Mouse (Mus musculus) gastrocnemius, postnatal 36 days (tissue): ENCODE data around the gene Tfip11. TPM values are rescaled to one million over a fixed set of nuclear protein-coding genes. Genes with fewer than 3 reads are reported as not detected.

ENCODE experiments used
- DNase-seq, 2 experiments: peaks; one replicate each; pipeline ENCODE4 v3.0.0; 2022
- intact Hi-C: fragments of 180-260 bp; cut with DNase I; formaldehyde crosslinking; loops from one replicate; pipeline ENCODE4 v1.15.1; 2025
- long read RNA-seq, 2 experiments: library from polyadenylated mRNA; stranded (forward); transcript quantifications; one replicate each; pipeline ENCODE4 v2.0.0; 2021
- total RNA-seq, 2 experiments: library from RNA; stranded (reverse); gene quantifications; 2 replicates each; pipeline ENCODE4 v1.2.3; 2021

The Tfip11 gene
- 10 to 100 TPM; 12.0 to 12.4 TPM for total RNA-seq
- long read RNA-seq, experiment 1, partial matches to known transcripts = 0 of 11 reads
- long read RNA-seq, experiment 1, other reads (novel, unspliced or antisense) = 9 of 11 reads
- long read RNA-seq, experiment 2, transcript Tfip11-201 (14 exons, 3,560 nt) = major isoform, 5 of 19 reads
- long read RNA-seq, experiment 2, partial matches to known transcripts = 3 of 19 reads
- long read RNA-seq, experiment 2, other reads (novel, unspliced or antisense) = 9 of 19 reads

- intact Hi-C loops = loop anchor here (2.0 to 5.0 kb wide), 2 partner anchors 17 to 48 kb away; partner anchors contain the start of genes Hps4, Srrd and Tpst2
- DNase-seq = peak; percentile 93
These were observed at the start of gene Tfip11 for GRCm38 (mm10) chr5:112325546-112326445. TSS of gene Tfip11 (plus strand) at chr5:112326358.

- intact Hi-C loops = loop anchor here (5.0 kb wide), 3 partner anchors 35 to 65 kb away; partner anchors contain the start of genes Hps4, Srrd and Tfip11
- DNase-seq = no peak
These were observed 49.2 kb upstream of the Tfip11 start for GRCm38 (mm10) chr5:112276907-112277348.

GRCm38 (mm10) chr5:112277906-112278470 is 48.2 kb upstream of the Tfip11 start:
- no peak for DNase-seq
- intact Hi-C loops = loop anchor here (5.0 kb wide), 3 partner anchors 36 to 64 kb away; partner anchors contain the start of genes Hps4, Srrd and Tfip11

GRCm38 (mm10) chr5:112279181-112280021 is 46.8 kb upstream of the Tfip11 start:
- peak; percentile 48 to 53 for DNase-seq
- intact Hi-C loops = loop anchor here (5.0 kb wide), 3 partner anchors 37 to 63 kb away; partner anchors contain the start of genes Hps4, Srrd and Tfip11

GRCm38 (mm10) chr5:112280151-112280550 is 46.0 kb upstream of the Tfip11 start:
- intact Hi-C loops = no loop called here
- no peak for DNase-seq

GRCm38 (mm10) chr5:112280863-112281660 is 45.1 kb upstream of the Tfip11 start:
- intact Hi-C loops = no loop called here
- no peak for DNase-seq

GRCm38 (mm10) chr5:112281676-112282075 is 44.5 kb upstream of the Tfip11 start:
- no peak for DNase-seq
- intact Hi-C loops = no loop called here

GRCm38 (mm10) chr5:112282123-112282779 is 43.9 kb upstream of the Tfip11 start:
- intact Hi-C loops = no loop called here
- no peak for DNase-seq

- intact Hi-C loops = no loop called here
- DNase-seq = no peak
These were observed 43.2 kb upstream of the Tfip11 start for GRCm38 (mm10) chr5:112282780-112283482.

- intact Hi-C loops = no loop called here
- no peak for DNase-seq
These were observed 42.5 kb upstream of the Tfip11 start for GRCm38 (mm10) chr5:112283543-112284202.

GRCm38 (mm10) chr5:112284203-112284582 is 42.0 kb upstream of the Tfip11 start:
- intact Hi-C loops = no loop called here
- DNase-seq = no peak

GRCm38 (mm10) chr5:112285548-112286085 is 40.5 kb upstream of the Tfip11 start:
- no peak for DNase-seq
- intact Hi-C loops = no loop called here

GRCm38 (mm10) chr5:112286608-112286983 is 39.6 kb upstream of the Tfip11 start:
- intact Hi-C loops = no loop called here
- DNase-seq = no peak

GRCm38 (mm10) chr5:112286984-112287641 is 39.0 kb upstream of the Tfip11 start:
- DNase-seq = no peak
- intact Hi-C loops = no loop called here

GRCm38 (mm10) chr5:112287652-112288051 is 38.5 kb upstream of the Tfip11 start:
- no peak for DNase-seq

GRCm38 (mm10) chr5:112288193-112289141 is 37.7 kb upstream of the Tfip11 start:
- intact Hi-C loops = no loop called here

More at GRCm38 (mm10) chr5:112287652-112288051, 38.5 kb upstream of the Tfip11 start:
- intact Hi-C loops = no loop called here

More at GRCm38 (mm10) chr5:112288193-112289141, 37.7 kb upstream of the Tfip11 start:
- DNase-seq = no peak
